Mouse (Mus musculus): ENCODE results near the gene Fut1. TPM values are rescaled to one million over a fixed set of nuclear protein-coding genes. Genes with fewer than 3 reads are reported as not detected.

The Fut1 gene
- polyA plus RNA-seq, 1 experiment: 3.9 TPM

DNA sequence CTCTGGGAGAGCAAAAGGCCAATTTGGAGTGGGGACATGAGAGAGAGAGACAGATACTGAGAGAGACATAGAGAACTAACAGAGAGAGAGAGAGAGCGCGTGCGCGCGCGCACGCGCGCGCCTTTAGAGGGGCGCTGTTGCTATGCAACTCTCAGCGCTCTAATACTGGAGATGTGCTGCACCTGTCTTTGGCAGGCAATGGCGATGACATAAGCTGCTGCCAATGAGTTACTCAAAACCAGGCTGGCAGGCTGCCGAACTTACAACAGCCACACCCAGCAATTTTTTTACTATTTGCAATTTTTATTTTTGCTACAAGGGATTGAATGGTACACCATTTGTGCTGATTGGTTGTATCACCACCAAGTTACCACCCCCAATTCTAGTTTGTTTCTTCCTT, 50.7 kb downstream of the Fut1 start:
- peaks cover 2% of the 10 kb centered on the region for H3K4me1 ChIP-seq (ENCODE audit: control insufficient read depth, insufficient read depth, low read length)

GRCm38 (mm10) chr7:45668921-45669320, 51.8 kb downstream of the Fut1 start:
- no peaks in the 10 kb centered on the region for H3K27me3 ChIP-seq (ENCODE audit: control insufficient read depth, insufficient read depth, low read length, poor library complexity, severe bottlenecking)
- H3K4me3 ChIP-seq (ENCODE audit: low read depth, low read length): no peak overlapping the region
- no peaks in the 10 kb centered on the region for H3K36me3 ChIP-seq (ENCODE audit: control insufficient read depth, insufficient read depth, low read length, poor library complexity, severe bottlenecking)
- H3K27ac ChIP-seq (ENCODE audit: insufficient read depth, low read length): no peak overlapping the region
- peaks cover 2% of the 10 kb centered on the region for H3K4me1 ChIP-seq (ENCODE audit: control insufficient read depth, insufficient read depth, low read length)
- H3K9ac ChIP-seq (ENCODE audit: low read depth, poor library complexity, severe bottlenecking): no peak overlapping the region
- no peaks in the 10 kb centered on the region for H3K9me3 ChIP-seq (replicated peaks; ENCODE audit: control insufficient read depth, insufficient read depth, low read length, poor library complexity, severe bottlenecking)
- TF ChIP-seq CTCF (IDR thresholded peaks at IDR 0.05; ENCODE audit: low read depth, low read length) (peak; percentile 41), EP300 (IDR thresholded peaks at IDR 0.05; ENCODE audit: insufficient read depth, low read depth, low read length) (no peak)

More for the DNA sequence above, 50.7 kb downstream of the Fut1 start:
- no peaks in the 10 kb centered on the region for H3K27me3 ChIP-seq (ENCODE audit: control insufficient read depth, insufficient read depth, low read length, poor library complexity, severe bottlenecking)
- H3K9me3 ChIP-seq (replicated peaks; ENCODE audit: control insufficient read depth, insufficient read depth, low read length, poor library complexity, severe bottlenecking): no peaks in the 10 kb centered on the region
- H3K9ac ChIP-seq (ENCODE audit: low read depth, poor library complexity, severe bottlenecking): no peak overlapping the region
- H3K36me3 ChIP-seq (ENCODE audit: control insufficient read depth, insufficient read depth, low read length, poor library complexity, severe bottlenecking): no peaks in the 10 kb centered on the region
- no peak overlapping the region for H3K4me3 ChIP-seq (ENCODE audit: low read depth, low read length)
- no peak for TF ChIP-seq CTCF (IDR thresholded peaks at IDR 0.05; ENCODE audit: low read depth, low read length)
- no peak for TF ChIP-seq POLR2A (IDR thresholded peaks at IDR 0.05; ENCODE audit: insufficient read depth, low read length)
- no peak for TF ChIP-seq EP300 (IDR thresholded peaks at IDR 0.05; ENCODE audit: insufficient read depth, low read depth, low read length)
- no peak overlapping the region for H3K27ac ChIP-seq (ENCODE audit: insufficient read depth, low read length)

Other genes with a start within 250 kb of the Fut1 start
- 0.88 TPM in 1 of 2 replicates, not detected in the other for gene Lin7b, start 246.7 kb upstream of the Fut1 start, polyA plus RNA-seq (2011; ENCODE audit: insufficient read depth, insufficient read length, low read depth, missing spikeins)
- 686 and 799 TPM in 2 replicates for gene Snrnp70, start 221.5 kb upstream of the Fut1 start, polyA plus RNA-seq (2011; ENCODE audit: insufficient read depth, insufficient read length, low read depth, missing spikeins)
- gene Kcna7, start 211.6 kb upstream of the Fut1 start, polyA plus RNA-seq (2011; ENCODE audit: insufficient read depth, insufficient read length, low read depth, missing spikeins): 0.41 TPM in 1 of 2 replicates, not detected in the other
- gene Ntf5, start 203.6 kb upstream of the Fut1 start, polyA plus RNA-seq (2011; ENCODE audit: insufficient read depth, insufficient read length, low read depth, missing spikeins): 5.0 and 5.2 TPM in 2 replicates
- not detected in 2 replicates for gene Lhb, start 196.5 kb upstream of the Fut1 start, polyA plus RNA-seq (2011; ENCODE audit: insufficient read depth, insufficient read length, low read depth, missing spikeins)
- gene Gys1, start 182.4 kb upstream of the Fut1 start, polyA plus RNA-seq (2011; ENCODE audit: insufficient read depth, insufficient read length, low read depth, missing spikeins): 24.4 and 26.7 TPM in 2 replicates
- gene Ruvbl2, start 179.2 kb upstream of the Fut1 start, polyA plus RNA-seq (2011; ENCODE audit: insufficient read depth, insufficient read length, low read depth, missing spikeins): 263 and 267 TPM in 2 replicates
- 5,956 and 6,533 TPM in 2 replicates for gene Ftl1, start 157.4 kb upstream of the Fut1 start, polyA plus RNA-seq (2011; ENCODE audit: insufficient read depth, insufficient read length, low read depth, missing spikeins)
- gene Bax, start 150.4 kb upstream of the Fut1 start, polyA plus RNA-seq (2011; ENCODE audit: insufficient read depth, insufficient read length, low read depth, missing spikeins): 250 and 287 TPM in 2 replicates
- 1.3 and 2.4 TPM in 2 replicates for gene Tulp2, start 135.4 kb upstream of the Fut1 start, polyA plus RNA-seq (2011; ENCODE audit: insufficient read depth, insufficient read length, low read depth, missing spikeins)
- gene Gm45808, start 130.5 kb upstream of the Fut1 start, polyA plus RNA-seq (2011; ENCODE audit: insufficient read depth, insufficient read length, low read depth, missing spikeins): not detected in 2 replicates
- gene Dhdh, start 128.5 kb upstream of the Fut1 start, polyA plus RNA-seq (2011; ENCODE audit: insufficient read depth, insufficient read length, low read depth, missing spikeins): 15.3 and 15.5 TPM in 2 replicates
- gene Nucb1, start 106.9 kb upstream of the Fut1 start, polyA plus RNA-seq (2011; ENCODE audit: insufficient read depth, insufficient read length, low read depth, missing spikeins): 105 and 119 TPM in 2 replicates
- gene Ppp1r15a, start 91.0 kb upstream of the Fut1 start, polyA plus RNA-seq (2011; ENCODE audit: insufficient read depth, insufficient read length, low read depth, missing spikeins): 15.5 and 18.6 TPM in 2 replicates
- gene Plekha4, start 91.0 kb upstream of the Fut1 start, polyA plus RNA-seq (2011; ENCODE audit: insufficient read depth, insufficient read length, low read depth, missing spikeins): 14.3 and 18.6 TPM in 2 replicates
- gene Hsd17b14, start 62.4 kb upstream of the Fut1 start, polyA plus RNA-seq (2011; ENCODE audit: insufficient read depth, insufficient read length, low read depth, missing spikeins): 55.0 and 62.2 TPM in 2 replicates
- 104 and 144 TPM in 2 replicates for gene Bcat2, start 47.1 kb upstream of the Fut1 start, polyA plus RNA-seq (2011; ENCODE audit: insufficient read depth, insufficient read length, low read depth, missing spikeins)
- gene Fgf21, start 1.8 kb upstream of the Fut1 start, polyA plus RNA-seq (2011; ENCODE audit: insufficient read depth, insufficient read length, low read depth, missing spikeins): 0.94 and 1.7 TPM in 2 replicates
- 4.6 and 5.8 TPM in 2 replicates for gene Izumo1, start 4.5 kb downstream of the Fut1 start, polyA plus RNA-seq (2011; ENCODE audit: insufficient read depth, insufficient read length, low read depth, missing spikeins)
- 2.5 and 3.0 TPM in 2 replicates for gene Rasip1, start 10.2 kb downstream of the Fut1 start, polyA plus RNA-seq (2011; ENCODE audit: insufficient read depth, insufficient read length, low read depth, missing spikeins)
- gene Mamstr, start 22.7 kb downstream of the Fut1 start, polyA plus RNA-seq (2011; ENCODE audit: insufficient read depth, insufficient read length, low read depth, missing spikeins): 2.2 and 4.1 TPM in 2 replicates
- gene Fut2, start 49.1 kb downstream of the Fut1 start, polyA plus RNA-seq (2011; ENCODE audit: insufficient read depth, insufficient read length, low read depth, missing spikeins): 0.87 TPM in 1 of 2 replicates, not detected in the other
- gene Ntn5, start 66.7 kb downstream of the Fut1 start, polyA plus RNA-seq (2011; ENCODE audit: insufficient read depth, insufficient read length, low read depth, missing spikeins): 0.51 TPM in 1 of 2 replicates, not detected in the other
- 1.1 and 1.4 TPM in 2 replicates for gene Sec1, start 77.1 kb downstream of the Fut1 start, polyA plus RNA-seq (2011; ENCODE audit: insufficient read depth, insufficient read length, low read depth, missing spikeins)
- 6.0 and 9.7 TPM in 2 replicates for gene Car11, start 82.6 kb downstream of the Fut1 start, polyA plus RNA-seq (2011; ENCODE audit: insufficient read depth, insufficient read length, low read depth, missing spikeins)
- gene Dbp, start 87.8 kb downstream of the Fut1 start, polyA plus RNA-seq (2011; ENCODE audit: insufficient read depth, insufficient read length, low read depth, missing spikeins): 6.7 and 6.9 TPM in 2 replicates
- 1,593 and 1,677 TPM in 2 replicates for gene Rpl18, start 98.2 kb downstream of the Fut1 start, polyA plus RNA-seq (2011; ENCODE audit: insufficient read depth, insufficient read length, low read depth, missing spikeins)
- 10.4 and 11.1 TPM in 2 replicates for gene Sphk2, start 100.7 kb downstream of the Fut1 start, polyA plus RNA-seq (2011; ENCODE audit: insufficient read depth, insufficient read length, low read depth, missing spikeins)
- 0.85 and 1.4 TPM in 2 replicates for gene Fam83e, start 103.9 kb downstream of the Fut1 start, polyA plus RNA-seq (2011; ENCODE audit: insufficient read depth, insufficient read length, low read depth, missing spikeins)
- not detected in 2 replicates for gene Spaca4, start 108.5 kb downstream of the Fut1 start, polyA plus RNA-seq (2011; ENCODE audit: insufficient read depth, insufficient read length, low read depth, missing spikeins)
- 9.6 and 11.3 TPM in 2 replicates for gene Lmtk3, start 166.4 kb downstream of the Fut1 start, polyA plus RNA-seq (2011; ENCODE audit: insufficient read depth, insufficient read length, low read depth, missing spikeins)
- gene Sult2b1, start 167.4 kb downstream of the Fut1 start, polyA plus RNA-seq (2011; ENCODE audit: insufficient read depth, insufficient read length, low read depth, missing spikeins): 5.4 and 6.4 TPM in 2 replicates
- 75.1 and 75.8 TPM in 2 replicates for gene Cyth2, start 197.3 kb downstream of the Fut1 start, polyA plus RNA-seq (2011; ENCODE audit: insufficient read depth, insufficient read length, low read depth, missing spikeins)
- 0.75 TPM in 1 of 2 replicates, not detected in the other for gene Kcnj14, start 207.5 kb downstream of the Fut1 start, polyA plus RNA-seq (2011; ENCODE audit: insufficient read depth, insufficient read length, low read depth, missing spikeins)
- 32.3 and 36.3 TPM in 2 replicates for gene Grwd1, start 213.7 kb downstream of the Fut1 start, polyA plus RNA-seq (2011; ENCODE audit: insufficient read depth, insufficient read length, low read depth, missing spikeins)

Measured in ES-Bruce4 (cell line).